Mouse (Mus musculus) megakaryocyte-erythroid progenitor cell, adult 5-6 weeks (primary cell): ENCODE data around the gene Zscan4b. TPM values are rescaled to one million over a fixed set of nuclear protein-coding genes. Genes with fewer than 3 reads are reported as not detected.
"Not testable (repeated sequence)": the region's sequence is repeated elsewhere in the genome, so short reads cannot be mapped to it uniquely, and the experiment has no call there.

Experiments used
- ATAC-seq: replicated peaks from 2 replicates; pipeline ENCODE4 v1.8.0; 2016; ENCODE audit warnings: mild to moderate bottlenecking, inconsistent platforms; ENCODE audit not compliant: severe bottlenecking, poor library complexity, low FRiP score, low TSS enrichment
- total RNA-seq, 2 experiments: library from RNA; stranded (forward) in 1 of 2; stranded (reverse) in 1 of 2; fragments of 200-1000, 215-1000 nt in 1 of 2; fragments of >200 nt in 1 of 2; fragmentation: Nextera tagmentation in 1 of 2; gene quantifications; 2 replicates each; pipeline ENCODE4 v1.2.3; 2014 to 2017

The Zscan4b gene
- total RNA-seq (2014; fragmentation: Nextera tagmentation) (not detected in 2 replicates), total RNA-seq (2017) (not detected in 2 replicates)

GRCm38 (mm10) chr7:10904950-10905349 is at the start of gene Zscan4b:
Gene Zscan4b (minus strand): TSS chr7:10905050.
- ATAC-seq = not testable (repeated sequence)

Other genes with a start within 250 kb of the Zscan4b start
- not detected in 2 replicates for gene Nlrp4b, start 217.3 kb downstream of the Zscan4b start, total RNA-seq (2014; fragmentation: Nextera tagmentation)
- gene Nlrp4b, start 217.3 kb downstream of the Zscan4b start, total RNA-seq (2017) = not detected in 2 replicates
- not detected in 2 replicates for gene Vmn1r71, start 150.7 kb downstream of the Zscan4b start, total RNA-seq (2014; fragmentation: Nextera tagmentation)
- gene Vmn1r71, start 150.7 kb downstream of the Zscan4b start, total RNA-seq (2017) = not detected in 2 replicates
- gene Zscan4c, start 100.7 kb upstream of the Zscan4b start, total RNA-seq (2014; fragmentation: Nextera tagmentation) = not detected in 2 replicates
- gene Zscan4c, start 100.7 kb upstream of the Zscan4b start, total RNA-seq (2017) = not detected in 2 replicates
- gene Zscan4-ps1, start 164.6 kb upstream of the Zscan4b start, total RNA-seq (2014; fragmentation: Nextera tagmentation) = not detected in 2 replicates
- gene Zscan4-ps1, start 164.6 kb upstream of the Zscan4b start, total RNA-seq (2017) = not detected in 2 replicates